Mouse (Mus musculus) lung, postnatal 0 days (tissue): ENCODE measurements around the gene Aipl1. TPM values are rescaled to one million over a fixed set of nuclear protein-coding genes. Genes with fewer than 3 reads are reported as not detected.

Experiments
- ATAC-seq: fragments of 200-750 bp; cut with Nextera tagmentation; 2 replicates; pipeline ENCODE4 v1.8.0; 2017; ENCODE audit warnings: moderate library complexity
- DNase-seq: peaks from one replicate; pipeline ENCODE4 v3.0.0-alpha.2; 2016; ENCODE audit warnings: low spot score
- H3K27ac ChIP-seq: fragments of 300-500 bp; sonication (generic); 2 replicates; pipeline ENCODE4 v1.5.1; 2014; ENCODE audit warnings: antibody characterized with exemption, mild to moderate bottlenecking, low read length, mixed read lengths
- H3K27me3 ChIP-seq: fragments of 300-500 bp; sonication (generic); replicated peaks from 2 replicates; pipeline ENCODE4 v1.6.1; 2014; ENCODE audit warnings: low read length, mixed read lengths; ENCODE audit not compliant: insufficient read depth
- H3K36me3 ChIP-seq: fragments of 300-500 bp; sonication (generic); 2 replicates; pipeline ENCODE4 v1.6.1; 2014; ENCODE audit warnings: low read length, mixed read lengths; ENCODE audit not compliant: insufficient read depth
- H3K4me1 ChIP-seq: fragments of 300-500 bp; sonication (generic); 2 replicates; pipeline ENCODE4 v1.6.1; 2014; ENCODE audit warnings: antibody characterized with exemption, low read depth, low read length, mixed read lengths; ENCODE audit not compliant: insufficient read depth
- H3K4me2 ChIP-seq: fragments of 300-500 bp; sonication (generic); replicated peaks from 2 replicates; pipeline ENCODE4 v1.6.1; 2014; ENCODE audit warnings: low read depth, mild to moderate bottlenecking, low read length, moderate library complexity, mixed read lengths
- H3K4me3 ChIP-seq: fragments of 300-500 bp; sonication (generic); 2 replicates; pipeline ENCODE4 v1.5.1; 2014; ENCODE audit warnings: low read depth, low read length
- H3K9ac ChIP-seq: fragments of 300-500 bp; sonication (generic); replicated peaks from 2 replicates; pipeline ENCODE4 v1.6.1; 2014; ENCODE audit warnings: low read depth, mild to moderate bottlenecking
- H3K9me3 ChIP-seq: fragments of 300-500 bp; sonication (generic); 2 replicates; pipeline ENCODE4 v1.6.1; 2016; ENCODE audit warnings: low read length, mixed read lengths
- CTCF ChIP-seq: IDR thresholded peaks from 2 replicates; pipeline ENCODE4 v1.5.1; 2016; ENCODE audit warnings: antibody characterized with exemption, mild to moderate bottlenecking
- EP300 ChIP-seq: IDR thresholded peaks from 2 replicates; pipeline ENCODE4 v1.6.1; 2016; ENCODE audit warnings: antibody characterized with exemption, mild to moderate bottlenecking, control low read depth
- whole genome bisulfite sequencing: fragments of 180-500 bp; shearing (Covaris S2); extraction: QIAGEN DNeasy Blood & Tissue Kit; methylation state at CpG from one replicate; pipeline ENCODE4 v1.1.7; 2014; 5-methylcytosine and 5-hydroxymethylcytosine counted together
- polyA plus RNA-seq: library from polyadenylated mRNA; unstranded; fragments of >200 nt; fragmentation: Nextera tagmentation; extraction: Ambion mirVana; gene quantifications from 2 replicates; pipeline ENCODE4 v1.2.1, GENCODE M21; 2015

Aipl1 gene
- polyA plus RNA-seq, 1 experiment from 2014 or later: 0.30 TPM

DNA sequence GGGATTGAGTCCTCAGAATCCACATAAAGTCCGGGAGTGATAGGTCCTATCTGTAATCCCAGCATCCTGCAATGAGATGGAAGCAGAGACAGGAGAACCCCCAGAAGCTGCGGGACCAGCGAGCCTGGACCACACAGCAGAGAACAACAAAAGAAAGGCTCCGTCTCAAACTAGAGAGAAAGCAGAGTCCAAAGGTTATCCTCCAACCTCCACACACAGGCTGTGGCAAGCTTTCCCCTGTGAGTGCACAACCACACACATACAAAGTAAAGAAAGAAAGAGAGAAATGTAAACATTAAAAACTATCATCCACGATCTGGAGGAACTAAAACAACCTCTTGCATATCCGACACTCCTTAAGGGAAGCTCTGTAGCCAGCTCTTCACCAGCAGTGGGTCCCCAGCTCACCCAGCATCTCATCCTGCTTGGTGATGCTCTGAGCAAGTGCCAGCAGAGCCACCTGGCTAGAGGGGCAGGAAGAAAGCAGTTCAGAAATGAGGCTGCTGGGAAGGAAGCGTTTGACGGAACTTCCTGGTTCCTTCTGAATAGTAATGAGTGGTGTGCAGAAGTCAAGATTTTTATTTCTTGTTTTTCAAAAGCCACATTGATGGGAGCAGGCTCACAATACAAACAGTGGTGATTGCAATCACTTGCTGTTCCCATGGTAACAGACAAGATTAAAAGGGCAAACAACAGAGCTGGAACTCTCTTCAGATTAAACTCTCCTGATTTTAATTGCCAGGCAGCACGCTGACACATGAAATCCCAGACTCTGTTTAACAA, 26.2 kb downstream of the Aipl1 start:
- H3K27ac ChIP-seq: no peak overlapping the region
- 32% methylated on average over 9 of the region's 9 CpGs for WGBS
- DNase-seq (no peak), ATAC-seq (no peak)
- no peaks in the 10 kb centered on the region for H3K36me3 ChIP-seq
- no peaks in the 10 kb centered on the region for H3K9me3 ChIP-seq
- TF ChIP-seq EP300: no peak
- no peak for TF ChIP-seq CTCF
- no peak overlapping the region for H3K9ac ChIP-seq
- no peaks in the 10 kb centered on the region for H3K4me1 ChIP-seq
- no peaks in the 10 kb centered on the region for H3K27me3 ChIP-seq
- H3K4me2 ChIP-seq: no peak overlapping the region
- H3K4me3 ChIP-seq: no peak overlapping the region

DNA sequence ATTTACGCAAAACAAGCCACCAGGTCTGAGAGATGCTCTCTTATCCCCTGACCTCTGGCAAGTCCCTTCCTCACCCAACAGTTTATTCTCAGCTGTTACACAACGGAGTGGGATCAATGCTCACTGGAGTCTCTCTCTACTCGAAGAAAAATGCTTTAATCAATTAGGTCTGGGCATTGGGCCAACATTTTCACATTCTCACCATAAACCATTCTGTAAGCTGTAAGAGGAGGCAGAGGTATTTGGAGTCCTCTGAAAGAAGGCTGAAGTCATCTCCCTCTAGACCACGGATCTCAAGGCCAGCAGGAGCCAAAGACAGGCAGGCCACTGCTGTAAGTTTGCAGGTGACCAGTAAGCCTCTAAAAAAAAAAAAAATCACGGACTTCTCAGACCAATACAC, 26.9 kb downstream of the Aipl1 start:
- Histone ChIP-seq H3K9me3 (no peaks in the 10 kb centered on the region), H3K4me3 (no peak overlapping the region), H3K27me3 (no peaks in the 10 kb centered on the region), H3K36me3 (no peaks in the 10 kb centered on the region), H3K4me2 (no peak overlapping the region), H3K27ac (no peak overlapping the region), H3K9ac (no peak overlapping the region), H3K4me1 (no peaks in the 10 kb centered on the region)
- ATAC-seq (no peak), DNase-seq (no peak)
- 31% methylated on average over 5 of the region's 5 CpGs for WGBS
- TF ChIP-seq EP300 (no peak), CTCF (no peak)

DNA sequence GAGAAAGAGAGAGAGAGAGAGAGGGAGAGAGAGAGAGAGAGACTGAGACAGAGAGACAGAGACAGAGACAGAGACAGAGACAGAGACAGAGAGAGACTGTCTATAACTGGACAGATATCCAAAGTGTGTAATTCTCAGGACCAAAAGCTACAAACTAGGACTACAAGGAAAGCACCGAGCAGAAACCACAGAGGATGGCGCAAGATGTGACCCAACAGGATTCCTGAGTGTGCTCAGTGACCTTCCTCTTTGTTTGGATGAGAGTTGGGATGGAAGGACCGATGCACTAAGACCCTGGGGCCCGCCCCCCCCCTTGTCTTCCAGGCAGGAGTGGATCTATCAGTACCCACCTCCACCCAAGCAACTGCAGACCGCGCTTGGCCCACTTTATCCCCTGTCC, 31.8 kb downstream of the Aipl1 start:
- H3K27ac ChIP-seq: no peak overlapping the region
- H3K9ac ChIP-seq: no peak overlapping the region
- H3K36me3 ChIP-seq: no peaks in the 10 kb centered on the region
- no peak overlapping the region for H3K4me2 ChIP-seq
- TF ChIP-seq CTCF (no peak), EP300 (no peak)
- no peaks in the 10 kb centered on the region for H3K9me3 ChIP-seq
- H3K4me3 ChIP-seq: no peak overlapping the region
- 78% methylated on average over 6 of the region's 6 CpGs for WGBS
- no peaks in the 10 kb centered on the region for H3K4me1 ChIP-seq
- H3K27me3 ChIP-seq: no peaks in the 10 kb centered on the region
- ATAC-seq (no peak), DNase-seq (no peak)

DNA sequence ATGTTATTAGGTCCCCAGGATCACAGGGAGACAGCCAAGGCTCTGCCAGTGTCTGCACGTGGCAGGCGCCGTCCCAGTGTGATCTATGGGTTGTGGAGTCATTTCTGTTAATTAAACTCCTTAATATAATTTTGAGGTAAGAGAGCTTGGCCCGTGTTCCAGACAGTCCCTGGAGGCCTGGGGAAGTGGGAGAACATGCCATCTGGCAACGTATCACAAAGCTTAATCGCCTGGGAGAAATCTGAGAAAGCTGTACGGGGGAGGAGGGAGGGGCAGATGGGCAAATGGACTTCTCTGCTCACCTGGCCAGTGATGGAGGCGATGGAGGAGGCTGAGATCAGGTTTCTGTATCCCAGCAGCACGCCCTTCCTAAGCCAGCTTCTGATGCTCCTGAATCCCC, 34.1 kb downstream of the Aipl1 start:
- Histone ChIP-seq H3K9me3 (no peaks in the 10 kb centered on the region), H3K27ac (no peak overlapping the region), H3K9ac (no peak overlapping the region), H3K4me2 (no peak overlapping the region), H3K36me3 (no peaks in the 10 kb centered on the region), H3K4me3 (no peak overlapping the region), H3K4me1 (no peaks in the 10 kb centered on the region), H3K27me3 (no peaks in the 10 kb centered on the region)
- TF ChIP-seq EP300: no peak
- TF ChIP-seq CTCF: no peak
- 60% methylated on average over 9 of the region's 9 CpGs for WGBS
- no peak for ATAC-seq
- DNase-seq: no peak

DNA sequence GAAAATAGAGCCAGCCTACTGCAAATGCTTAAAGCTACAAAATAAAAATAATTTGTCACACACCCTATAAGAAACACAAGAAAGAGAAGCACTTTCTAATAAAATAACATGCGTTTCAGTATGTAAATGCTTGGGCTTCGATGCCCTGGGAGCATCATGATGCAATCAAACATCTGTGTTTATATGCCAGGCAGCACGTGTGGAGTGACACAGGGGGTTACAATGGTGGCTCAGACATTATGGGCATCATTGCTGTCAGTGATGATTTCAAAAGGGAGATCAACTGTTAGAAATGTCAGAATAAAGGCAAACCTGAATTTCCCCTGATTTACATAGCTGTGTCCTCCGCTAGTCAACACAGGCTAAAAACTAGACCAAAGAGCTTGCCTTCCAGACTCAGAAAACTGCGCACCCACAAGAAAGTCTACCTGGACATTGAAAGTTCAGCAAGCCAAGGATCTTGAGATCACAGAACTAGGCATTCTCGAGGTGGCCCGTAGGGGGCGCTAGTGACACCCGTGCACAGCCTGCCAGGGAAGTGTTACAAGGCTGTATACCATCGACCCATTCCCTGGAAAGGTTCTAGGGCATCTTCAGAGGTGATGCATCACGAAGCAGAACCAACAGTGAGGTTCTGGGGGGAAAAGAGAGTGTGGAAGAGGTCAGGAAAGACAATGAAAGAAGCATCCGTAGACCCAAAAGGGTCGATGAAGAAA, 35.0 kb downstream of the Aipl1 start:
- TF ChIP-seq CTCF (peak; percentile 73), EP300 (no peak)
- H3K9ac ChIP-seq: no peak overlapping the region
- no peaks in the 10 kb centered on the region for H3K4me1 ChIP-seq
- 44% methylated on average over 13 of the region's 13 CpGs for WGBS
- ATAC-seq (no peak), DNase-seq (no peak)
- H3K27me3 ChIP-seq: no peaks in the 10 kb centered on the region
- no peaks in the 10 kb centered on the region for H3K36me3 ChIP-seq
- H3K27ac ChIP-seq: no peak overlapping the region
- H3K9me3 ChIP-seq: no peaks in the 10 kb centered on the region
- no peak overlapping the region for H3K4me2 ChIP-seq
- no peak overlapping the region for H3K4me3 ChIP-seq

DNA sequence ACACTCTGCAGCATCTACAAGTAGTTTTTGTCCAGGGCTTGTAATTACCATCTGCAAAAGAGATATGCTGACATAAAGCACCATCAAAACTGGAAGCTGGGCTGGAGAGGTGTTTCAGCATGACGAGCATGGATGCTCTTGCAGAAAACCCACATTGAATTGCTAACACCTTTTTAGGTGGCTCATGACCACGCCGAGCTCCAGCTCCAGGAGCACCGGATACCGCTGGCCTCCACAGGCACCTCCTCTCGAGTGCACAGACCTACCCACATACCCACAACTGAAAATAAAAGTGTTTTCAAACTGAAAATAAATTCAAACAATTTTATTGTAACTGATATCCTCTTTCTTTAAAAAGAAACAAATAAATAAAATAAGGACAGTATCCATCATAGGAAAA, 37.1 kb downstream of the Aipl1 start:
- no peak overlapping the region for H3K4me2 ChIP-seq
- no peaks in the 10 kb centered on the region for H3K27me3 ChIP-seq
- no peak overlapping the region for H3K4me3 ChIP-seq
- 85% methylated on average over 6 of the region's 6 CpGs for WGBS
- DNase-seq: no peak
- no peaks in the 10 kb centered on the region for H3K9me3 ChIP-seq
- no peaks in the 10 kb centered on the region for H3K36me3 ChIP-seq
- H3K4me1 ChIP-seq: peaks cover 4% of the 10 kb centered on the region; the same call in 1 of the 2 replicates
- H3K9ac ChIP-seq: no peak overlapping the region
- no peak overlapping the region for H3K27ac ChIP-seq
- TF ChIP-seq CTCF (no peak), EP300 (no peak)
- no peak for ATAC-seq
